Mouse (Mus musculus) adrenal gland, postnatal 25 days (tissue): ENCODE results near the gene Ndufc1. TPM values are rescaled to one million over a fixed set of nuclear protein-coding genes. Genes with fewer than 3 reads are reported as not detected.
A peak's percentile ranks its signal among the peaks of the same experiment; 100 is the strongest.
"Not testable (repeated sequence)": the region's sequence is repeated elsewhere in the genome, so short reads cannot be mapped to it uniquely, and the experiment has no call there.

ENCODE experiments used
- DNase-seq: peaks from one replicate; pipeline ENCODE4 v3.0.0; 2021; ENCODE audit warnings: mixed read lengths
- total RNA-seq: library from RNA; stranded (reverse); gene quantifications from 2 replicates; pipeline ENCODE4 v1.2.3, GENCODE M21; 2021

Ndufc1 gene
- total RNA-seq, 1 experiment from 2014 or later = 732 TPM

GRCm38 (mm10) chr3:51396219-51397068 lies 12.3 kb downstream of the Ndufc1 start, which contains the start of gene Mgarp:
TSS of gene Mgarp (minus strand) at chr3:51396738.
- peak; percentile 91 for DNase-seq

- no peak for DNase-seq
Observed at GRCm38 (mm10) chr3:51395461-51396145, 13.2 kb downstream of the Ndufc1 start.

GRCm38 (mm10) chr3:51394881-51395280 lies 13.9 kb downstream of the Ndufc1 start:
- DNase-seq = no peak

- DNase-seq = no peak
Observed at GRCm38 (mm10) chr3:51393651-51394050, 15.1 kb downstream of the Ndufc1 start.

- not testable (repeated sequence) for DNase-seq
Observed at GRCm38 (mm10) chr3:51393018-51393417, 15.8 kb downstream of the Ndufc1 start.

- no peak for DNase-seq
Observed at GRCm38 (mm10) chr3:51391591-51391990, 17.2 kb downstream of the Ndufc1 start.

- no peak for DNase-seq
Observed at GRCm38 (mm10) chr3:51391095-51391494, 17.7 kb downstream of the Ndufc1 start.

GRCm38 (mm10) chr3:51388904-51389303 lies 19.9 kb downstream of the Ndufc1 start:
- no peak for DNase-seq

- no peak for DNase-seq
Observed at GRCm38 (mm10) chr3:51387868-51388381, 20.9 kb downstream of the Ndufc1 start.

- no peak for DNase-seq
Observed at GRCm38 (mm10) chr3:51387134-51387451, 21.7 kb downstream of the Ndufc1 start.

- DNase-seq = no peak
Observed at GRCm38 (mm10) chr3:51386441-51387133, 22.2 kb downstream of the Ndufc1 start.

- no peak for DNase-seq
Observed at GRCm38 (mm10) chr3:51383409-51383808, 25.4 kb downstream of the Ndufc1 start.

GRCm38 (mm10) chr3:51380660-51381014 lies 28.2 kb downstream of the Ndufc1 start:
- no peak for DNase-seq

GRCm38 (mm10) chr3:51379786-51380659 lies 28.8 kb downstream of the Ndufc1 start:
- DNase-seq = no peak

- DNase-seq = no peak
Observed at GRCm38 (mm10) chr3:51378665-51378946, 30.2 kb downstream of the Ndufc1 start.

GRCm38 (mm10) chr3:51377878-51378664 lies 30.7 kb downstream of the Ndufc1 start:
- no peak for DNase-seq

- DNase-seq = peak; percentile 54
Observed at GRCm38 (mm10) chr3:51375307-51376265, 33.2 kb downstream of the Ndufc1 start.

GRCm38 (mm10) chr3:51373544-51373943 lies 35.2 kb downstream of the Ndufc1 start:
- DNase-seq = no peak

GRCm38 (mm10) chr3:51372883-51373282 lies 35.9 kb downstream of the Ndufc1 start:
- DNase-seq = no peak

GRCm38 (mm10) chr3:51371826-51372225 lies 37.0 kb downstream of the Ndufc1 start:
- no peak for DNase-seq
